Mouse (Mus musculus): Measurements from ENCODE around the gene Ccdc9b. TPM values are rescaled to one million over a fixed set of nuclear protein-coding genes. Genes with fewer than 3 reads are reported as not detected.

The Ccdc9b gene
- total RNA-seq, 2 experiments from 2014 or later: 0.82 to 2.3 TPM

- no peak for ATAC-seq (replicated peaks; ENCODE audit: poor library complexity, severe bottlenecking)
These were observed 10.3 kb downstream of the Ccdc9b start for GRCm38 (mm10) chr2:118751896-118752791.

- no peak for ATAC-seq (replicated peaks; ENCODE audit: poor library complexity, severe bottlenecking)
These were observed 12.0 kb downstream of the Ccdc9b start for GRCm38 (mm10) chr2:118750476-118750875.

GRCm38 (mm10) chr2:118749341-118749884, 13.0 kb downstream of the Ccdc9b start:
- no peak for ATAC-seq (replicated peaks; ENCODE audit: poor library complexity, severe bottlenecking)

GRCm38 (mm10) chr2:118747301-118747960, 15.0 kb downstream of the Ccdc9b start:
- ATAC-seq (replicated peaks; ENCODE audit: poor library complexity, severe bottlenecking): no peak

- peak; percentile 23 for ATAC-seq (replicated peaks; ENCODE audit: poor library complexity, severe bottlenecking)
These were observed 16.3 kb downstream of the Ccdc9b start for GRCm38 (mm10) chr2:118745915-118746901.

GRCm38 (mm10) chr2:118745232-118745884, 17.1 kb downstream of the Ccdc9b start, which contains the start of gene Inafm2:
TSS of gene Inafm2 (plus strand) at chr2:118745758.
- peak; percentile 65 for ATAC-seq (replicated peaks; ENCODE audit: poor library complexity, severe bottlenecking)

GRCm38 (mm10) chr2:118744621-118745020, 17.8 kb downstream of the Ccdc9b start:
- ATAC-seq (replicated peaks; ENCODE audit: poor library complexity, severe bottlenecking): peak; percentile 35

GRCm38 (mm10) chr2:118743261-118743943, 19.1 kb downstream of the Ccdc9b start:
- ATAC-seq (replicated peaks; ENCODE audit: poor library complexity, severe bottlenecking): peak; percentile 38

GRCm38 (mm10) chr2:118741183-118741582, 21.3 kb downstream of the Ccdc9b start:
- no peak for ATAC-seq (replicated peaks; ENCODE audit: poor library complexity, severe bottlenecking)

GRCm38 (mm10) chr2:118740341-118740740, 22.1 kb downstream of the Ccdc9b start:
- ATAC-seq (replicated peaks; ENCODE audit: poor library complexity, severe bottlenecking): no peak

GRCm38 (mm10) chr2:118733341-118733740, 29.1 kb downstream of the Ccdc9b start:
- ATAC-seq (replicated peaks; ENCODE audit: poor library complexity, severe bottlenecking): no peak

- no peak for ATAC-seq (replicated peaks; ENCODE audit: poor library complexity, severe bottlenecking)
These were observed 30.5 kb downstream of the Ccdc9b start for GRCm38 (mm10) chr2:118731981-118732380.

GRCm38 (mm10) chr2:118730622-118730915, 31.9 kb downstream of the Ccdc9b start:
- ATAC-seq (replicated peaks; ENCODE audit: poor library complexity, severe bottlenecking): peak; percentile 53

GRCm38 (mm10) chr2:118729816-118730621, 32.4 kb downstream of the Ccdc9b start:
- ATAC-seq (replicated peaks; ENCODE audit: poor library complexity, severe bottlenecking): no peak

GRCm38 (mm10) chr2:118729194-118729593, 33.3 kb downstream of the Ccdc9b start:
- peak; percentile 60 for ATAC-seq (replicated peaks; ENCODE audit: poor library complexity, severe bottlenecking)

GRCm38 (mm10) chr2:118728337-118728736, 34.1 kb downstream of the Ccdc9b start, which contains the start of gene Plcb2:
TSS of gene Plcb2 (minus strand) at chr2:118728438.
- peak; percentile 48 for ATAC-seq (replicated peaks; ENCODE audit: poor library complexity, severe bottlenecking)

- no peak for ATAC-seq (replicated peaks; ENCODE audit: poor library complexity, severe bottlenecking)
These were observed 34.5 kb downstream of the Ccdc9b start for GRCm38 (mm10) chr2:118727911-118728310.

- ATAC-seq (replicated peaks; ENCODE audit: poor library complexity, severe bottlenecking): 0 out of 2 replicates have a peak, but pooled peaks have one; percentile 15
These were observed 35.6 kb downstream of the Ccdc9b start for GRCm38 (mm10) chr2:118726873-118727272.

All from granulocyte monocyte progenitor cell, adult 5-6 weeks (primary cell).